Mouse (Mus musculus) embryonic facial prominence, embryonic 14.5 days (tissue): Measurements from ENCODE around the gene Mgat4c. TPM values are rescaled to one million over a fixed set of nuclear protein-coding genes. Genes with fewer than 3 reads are reported as not detected.

Source experiments
- ATAC-seq: fragments of 200-750 bp; cut with Nextera tagmentation; 2 replicates; pipeline ENCODE4 v1.8.0; 2017; ENCODE audit warnings: low read depth, moderate number of reproducible peaks, moderate TSS enrichment
- DNase-seq: peaks from one replicate; pipeline ENCODE4 v3.0.0-alpha.2; 2015; ENCODE audit warnings: low spot score
- H3K27ac ChIP-seq: fragments of 300-500 bp; sonication (generic); replicated peaks from 2 replicates; pipeline ENCODE4 v1.5.1; 2014; ENCODE audit warnings: low read depth, mild to moderate bottlenecking, low read length, moderate library complexity
- H3K27me3 ChIP-seq: fragments of 300-500 bp; sonication (generic); replicated peaks from 2 replicates; pipeline ENCODE4 v1.6.1; 2014; ENCODE audit warnings: low read length; ENCODE audit not compliant: control insufficient read depth, insufficient read depth
- H3K36me3 ChIP-seq: fragments of 300-500 bp; sonication (generic); 2 replicates; pipeline ENCODE4 v1.6.1; 2014; ENCODE audit warnings: low read length, mixed read lengths; ENCODE audit not compliant: control insufficient read depth, insufficient read depth
- H3K4me1 ChIP-seq: fragments of 300-500 bp; sonication (generic); 2 replicates; pipeline ENCODE4 v1.6.1; 2014; ENCODE audit warnings: antibody characterized with exemption, low read length; ENCODE audit not compliant: control insufficient read depth, insufficient read depth
- H3K4me2 ChIP-seq: fragments of 300-500 bp; sonication (generic); 2 replicates; pipeline ENCODE4 v1.6.1; 2014; ENCODE audit warnings: low read depth, mild to moderate bottlenecking, low read length, moderate library complexity, mixed read lengths
- H3K4me3 ChIP-seq: fragments of 300-500 bp; sonication (generic); 2 replicates; pipeline ENCODE4 v1.5.1; 2014; ENCODE audit warnings: low read depth, mild to moderate bottlenecking, low read length
- H3K9ac ChIP-seq: fragments of 300-500 bp; sonication (generic); 2 replicates; pipeline ENCODE4 v1.6.1; 2014; ENCODE audit warnings: low read depth, mild to moderate bottlenecking, low read length, moderate library complexity, mixed read lengths
- H3K9me3 ChIP-seq: fragments of 300-500 bp; sonication (generic); 2 replicates; pipeline ENCODE4 v1.6.1; 2016; ENCODE audit warnings: low read length; ENCODE audit not compliant: control insufficient read depth
- WGBS: fragments of 180-500 bp; shearing (Covaris S2); extraction: QIAGEN DNeasy Blood & Tissue Kit; methylation state at CpG from one replicate; pipeline ENCODE4 v1.1.7; 2014; 5-methylcytosine and 5-hydroxymethylcytosine counted together
- polyA plus RNA-seq: library from polyadenylated mRNA; unstranded; fragments of >200 nt; fragmentation: Nextera tagmentation; extraction: Ambion mirVana; gene quantifications from 2 replicates; pipeline ENCODE4 v1.2.1, GENCODE M21; 2014

The Mgat4c gene
- polyA plus RNA-seq: 4.7 and 5.2 TPM in 2 replicates

DNA sequence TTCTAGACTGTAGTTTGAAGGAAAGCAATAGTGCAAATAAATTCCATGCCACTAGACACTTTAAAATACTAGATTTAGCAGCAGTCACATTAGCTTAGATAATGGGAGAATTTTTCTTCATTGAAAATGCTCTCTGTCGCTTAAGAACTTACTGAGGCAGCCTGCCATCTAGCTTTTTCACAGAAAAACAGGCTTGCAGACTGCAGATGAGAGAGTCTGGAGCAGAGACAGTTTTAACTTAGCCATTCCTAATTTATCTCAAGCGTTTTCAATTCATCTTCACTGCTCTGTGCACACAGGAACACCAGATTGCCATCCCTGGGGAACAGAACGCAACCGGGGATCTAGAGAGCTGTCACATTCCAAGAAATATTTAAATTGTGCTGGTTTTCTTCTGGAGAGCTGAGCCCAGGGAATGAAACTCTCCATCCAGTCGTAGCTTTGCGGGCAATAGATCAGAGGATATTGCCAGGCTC is at the start of gene Mgat4c:
TSS of gene Mgat4c (plus strand) at position 51 of the 476 bp plus-strand sequence.
- H3K4me1 ChIP-seq: no peaks in the 10 kb centered on the region
- no peaks in the 10 kb centered on the region for H3K36me3 ChIP-seq
- DNase-seq: peak; percentile 42
- H3K9ac ChIP-seq: 0 out of 2 replicates have a peak within 1 kb of the TSS, but pooled peaks have one; percentile 14
- no peak within 1 kb of the TSS for H3K27ac ChIP-seq
- no peak within 1 kb of the TSS for H3K4me3 ChIP-seq
- no peaks in the 10 kb centered on the region for H3K27me3 ChIP-seq
- ATAC-seq: no peak
- WGBS: 54% methylated on average over 6 of the region's 6 CpGs
- no peaks in the 10 kb centered on the region for H3K9me3 ChIP-seq
- peak within 1 kb of the TSS; percentile 23; the same call in 1 of the 2 replicates for H3K4me2 ChIP-seq

DNA sequence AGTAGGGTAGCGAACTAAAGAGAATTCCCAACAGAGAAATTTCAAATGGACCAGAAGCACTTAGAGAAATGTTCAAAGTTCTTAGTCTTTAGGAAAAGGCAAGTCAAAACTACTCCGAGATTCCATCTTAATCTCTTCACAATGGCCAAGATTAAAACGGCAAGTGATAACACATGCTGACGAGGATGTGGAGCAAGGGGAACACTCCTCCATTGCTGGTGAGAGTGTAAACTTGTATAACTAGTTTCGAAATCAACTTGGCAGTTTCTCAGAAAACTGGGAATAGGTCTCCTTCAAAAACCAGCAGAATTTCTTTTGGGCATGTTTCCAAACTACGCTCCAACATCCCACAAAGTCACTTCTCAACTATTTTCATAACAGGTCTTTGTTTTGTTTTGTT is 46.0 kb upstream of the Mgat4c start:
- DNase-seq: peak; percentile 47
- peak; percentile 33; the same call in 1 of the 2 replicates for ATAC-seq
- no peak overlapping the region for H3K4me2 ChIP-seq
- no peak overlapping the region for H3K4me3 ChIP-seq
- 81% methylated on average over 6 of the region's 6 CpGs for WGBS
- H3K9ac ChIP-seq: no peak overlapping the region
- H3K27ac ChIP-seq: no peak overlapping the region
- H3K27me3 ChIP-seq: no peaks in the 10 kb centered on the region
- no peaks in the 10 kb centered on the region for H3K36me3 ChIP-seq
- H3K4me1 ChIP-seq: no peaks in the 10 kb centered on the region
- peaks cover 5% of the 10 kb centered on the region; the same call in 1 of the 2 replicates for H3K9me3 ChIP-seq

DNA sequence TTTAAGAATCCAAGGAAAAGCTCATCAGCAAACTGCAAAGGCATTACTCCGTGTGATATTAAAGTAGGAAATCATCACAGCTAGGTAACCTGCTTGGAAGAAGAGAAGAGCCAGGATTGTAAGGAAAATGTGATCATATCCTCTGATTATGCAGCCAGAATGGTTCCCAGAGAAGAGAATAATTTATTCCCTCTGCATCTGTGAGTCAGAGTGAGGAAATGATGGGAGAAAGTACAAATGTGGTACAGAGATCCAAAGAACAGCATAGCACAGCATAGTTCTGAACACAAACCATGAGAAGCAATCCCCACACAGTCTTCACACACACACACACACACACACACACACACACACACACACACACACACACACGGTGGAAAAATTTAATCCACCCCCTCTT is 40.2 kb upstream of the Mgat4c start:
- no peak overlapping the region for H3K9ac ChIP-seq
- 61% methylated on average over 2 of the region's 2 CpGs for WGBS

DNA sequence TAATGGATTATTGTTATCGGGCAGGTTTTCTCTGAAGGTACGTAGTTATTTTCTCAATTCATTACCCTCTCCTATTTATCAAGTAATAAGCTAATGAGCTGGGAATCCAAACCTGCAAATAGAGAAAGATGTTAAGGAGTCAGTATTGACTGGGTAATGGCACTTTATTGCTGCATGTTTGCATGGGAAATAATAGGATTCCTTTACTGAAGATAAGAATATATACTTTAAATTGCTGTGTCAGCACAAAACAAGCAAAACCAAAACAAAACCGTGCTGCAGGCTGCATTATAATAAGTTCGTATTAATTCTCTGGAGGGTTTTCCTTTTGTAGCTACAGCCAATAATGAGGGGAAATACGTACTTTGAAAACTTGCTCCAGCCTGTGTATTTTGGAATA is 627 bp downstream of the Mgat4c start:
- ATAC-seq: no peak
- peak overlapping the region; percentile 23; the same call in 1 of the 2 replicates for H3K4me2 ChIP-seq
- WGBS: 69% methylated on average over 5 of the region's 5 CpGs

More for the DNA sequence above, 40.2 kb upstream of the Mgat4c start:
- ATAC-seq (no peak), DNase-seq (no peak)
- H3K4me1 ChIP-seq: no peaks in the 10 kb centered on the region
- no peaks in the 10 kb centered on the region for H3K36me3 ChIP-seq
- H3K9me3 ChIP-seq: peaks cover 2% of the 10 kb centered on the region; the same call in 1 of the 2 replicates
- H3K27me3 ChIP-seq: no peaks in the 10 kb centered on the region
- no peak overlapping the region for H3K27ac ChIP-seq
- H3K4me3 ChIP-seq: no peak overlapping the region
- H3K4me2 ChIP-seq: no peak overlapping the region

DNA sequence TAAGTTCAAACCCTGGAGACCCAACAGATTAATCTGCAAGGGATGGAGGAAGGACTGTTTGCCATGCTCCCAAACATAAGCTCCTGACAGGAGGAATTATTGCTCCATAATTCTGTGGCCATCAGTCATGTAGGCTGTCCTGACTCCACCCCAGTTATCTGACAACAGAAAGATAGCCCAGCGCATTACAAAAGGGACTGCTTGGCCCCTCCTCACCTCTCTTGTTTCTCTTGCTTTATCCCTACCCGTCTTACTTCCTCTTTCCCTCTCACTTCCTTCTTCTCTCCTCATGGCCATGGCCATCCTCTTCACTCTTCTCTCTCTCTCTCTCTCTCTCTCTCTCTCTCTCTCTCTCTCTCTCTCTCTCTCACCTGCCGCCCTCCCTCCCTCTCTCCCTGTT is 80.5 kb downstream of the Mgat4c start:
- Histone ChIP-seq H3K27me3 (no peaks in the 10 kb centered on the region), H3K4me2 (no peak overlapping the region), H3K9me3 (no peaks in the 10 kb centered on the region), H3K36me3 (no peaks in the 10 kb centered on the region), H3K4me3 (no peak overlapping the region), H3K27ac (no peak overlapping the region), H3K9ac (no peak overlapping the region), H3K4me1 (no peaks in the 10 kb centered on the region)
- no peak for DNase-seq
- ATAC-seq: no peak
- WGBS: 81% methylated on average over 3 of the region's 3 CpGs

More for the DNA sequence above, 627 bp downstream of the Mgat4c start:
- Histone ChIP-seq H3K9me3 (no peaks in the 10 kb centered on the region), H3K4me1 (no peaks in the 10 kb centered on the region), H3K9ac (0 out of 2 replicates have a peak overlapping the region, but pooled peaks have one; percentile 14), H3K4me3 (no peak overlapping the region), H3K27ac (no peak overlapping the region), H3K27me3 (no peaks in the 10 kb centered on the region), H3K36me3 (no peaks in the 10 kb centered on the region)
- peak; percentile 42 for DNase-seq

DNA sequence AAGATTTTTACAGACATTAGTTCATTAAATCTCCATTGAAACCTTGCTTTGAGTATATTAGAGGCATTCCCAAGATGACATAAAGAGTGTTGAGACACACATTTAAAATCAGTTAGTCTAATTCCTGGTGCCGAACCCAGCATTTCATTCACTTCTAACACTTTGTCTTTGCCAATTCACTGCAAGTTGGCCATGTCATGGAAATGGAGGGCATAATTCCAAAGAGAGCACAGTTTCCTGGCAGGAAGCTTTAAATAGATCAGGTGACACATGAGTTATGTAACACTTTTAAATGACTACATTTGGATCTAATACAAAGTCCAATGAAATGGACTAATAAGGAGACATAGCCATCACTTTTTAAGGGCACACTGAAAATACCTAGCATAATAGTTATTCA is 89.4 kb downstream of the Mgat4c start:
- DNase-seq (no peak), ATAC-seq (no peak)
- H3K4me3 ChIP-seq: no peak overlapping the region
- no peak overlapping the region for H3K27ac ChIP-seq
- no peaks in the 10 kb centered on the region for H3K27me3 ChIP-seq
- no peaks in the 10 kb centered on the region for H3K36me3 ChIP-seq
- 86% methylated on average over 1 of the region's 1 CpGs for WGBS
- H3K9ac ChIP-seq: no peak overlapping the region
- no peaks in the 10 kb centered on the region for H3K4me1 ChIP-seq
- H3K9me3 ChIP-seq: no peaks in the 10 kb centered on the region
- no peak overlapping the region for H3K4me2 ChIP-seq

DNA sequence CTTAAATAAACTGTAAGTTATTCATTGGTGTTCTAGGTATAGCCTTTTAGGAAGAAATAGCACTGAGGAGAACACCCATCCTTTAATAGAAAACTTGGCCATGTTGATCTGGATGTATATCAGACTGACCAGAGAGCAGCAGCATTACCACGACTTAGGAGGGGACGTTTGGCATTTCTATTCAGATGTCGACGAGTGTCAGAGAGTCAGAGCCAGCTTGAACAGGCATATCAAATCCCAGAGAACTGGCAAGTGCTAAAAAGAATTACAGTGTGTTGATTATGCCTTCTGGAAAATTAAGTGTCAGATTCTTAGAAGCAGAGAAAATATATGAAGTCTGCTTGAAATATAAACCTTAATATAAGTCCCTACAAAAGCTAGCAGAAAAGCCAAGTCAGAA is 89.9 kb downstream of the Mgat4c start:
- H3K36me3 ChIP-seq: no peaks in the 10 kb centered on the region
- ATAC-seq (no peak), DNase-seq (no peak)
- no peak overlapping the region for H3K27ac ChIP-seq
- 73% methylated on average over 4 of the region's 4 CpGs for WGBS
- H3K4me2 ChIP-seq: no peak overlapping the region
- H3K9me3 ChIP-seq: no peaks in the 10 kb centered on the region
- no peak overlapping the region for H3K9ac ChIP-seq
- H3K27me3 ChIP-seq: no peaks in the 10 kb centered on the region
- no peak overlapping the region for H3K4me3 ChIP-seq
- no peaks in the 10 kb centered on the region for H3K4me1 ChIP-seq

DNA sequence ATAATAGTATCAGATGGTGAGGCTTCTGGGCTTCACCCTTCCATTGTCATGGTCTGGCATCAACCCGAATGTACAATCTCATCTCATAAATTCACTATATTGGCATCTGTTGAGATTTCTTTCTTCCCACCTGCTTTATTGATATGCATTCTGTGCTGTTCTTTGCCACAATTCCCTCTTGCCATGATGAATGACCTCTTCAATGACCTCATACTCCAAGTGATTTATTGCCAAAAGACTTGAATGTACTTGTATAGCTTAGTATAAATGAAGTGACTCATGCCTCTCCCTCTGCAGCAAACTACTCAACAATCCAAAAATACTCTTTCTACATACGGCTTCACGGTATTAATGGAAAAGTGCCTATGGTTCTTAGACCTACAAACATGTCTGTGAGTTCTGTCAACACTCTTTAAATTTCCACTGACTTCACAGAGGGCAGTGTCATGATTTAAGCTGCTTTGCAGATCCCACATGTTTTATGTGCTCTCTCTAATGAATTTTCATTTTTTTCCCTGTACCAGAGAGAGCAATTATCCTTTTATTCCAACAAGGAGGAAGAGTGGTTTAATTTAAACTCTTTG is 102.0 kb downstream of the Mgat4c start:
- no peaks in the 10 kb centered on the region for H3K4me1 ChIP-seq
- DNase-seq (no peak), ATAC-seq (no peak)
- H3K27me3 ChIP-seq: no peaks in the 10 kb centered on the region
- H3K9me3 ChIP-seq: no peaks in the 10 kb centered on the region
- no peak overlapping the region for H3K4me3 ChIP-seq
- H3K9ac ChIP-seq: no peak overlapping the region
- no peaks in the 10 kb centered on the region for H3K36me3 ChIP-seq
- no peak overlapping the region for H3K4me2 ChIP-seq
- no peak overlapping the region for H3K27ac ChIP-seq
- 73% methylated on average over 3 of the region's 3 CpGs for WGBS

DNA sequence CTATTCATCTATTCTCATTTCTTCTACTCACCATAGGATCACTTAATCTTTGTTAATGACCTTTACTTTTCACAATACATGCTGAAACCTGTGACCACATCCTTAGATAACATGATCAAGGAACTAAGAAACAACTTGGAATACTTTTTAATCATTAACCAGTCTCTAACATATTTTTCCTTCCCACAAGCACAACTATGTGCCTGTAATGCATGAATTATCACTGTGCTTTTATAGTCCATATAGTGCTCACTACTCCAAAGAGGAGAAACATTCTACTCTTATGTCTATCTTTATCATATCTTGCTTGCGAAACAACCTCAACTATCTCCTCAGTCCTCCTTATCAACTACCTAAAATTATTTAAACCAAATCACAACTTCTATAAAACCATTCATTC is 114.2 kb downstream of the Mgat4c start:
- Histone ChIP-seq H3K4me2 (no peak overlapping the region), H3K9me3 (no peaks in the 10 kb centered on the region), H3K36me3 (no peaks in the 10 kb centered on the region), H3K27ac (no peak overlapping the region), H3K4me1 (no peaks in the 10 kb centered on the region), H3K9ac (no peak overlapping the region), H3K27me3 (no peaks in the 10 kb centered on the region), H3K4me3 (no peak overlapping the region)
- WGBS: 84% methylated on average over 1 of the region's 1 CpGs
- DNase-seq (no peak), ATAC-seq (no peak)
